Mouse (Mus musculus) limb, embryonic 15.5 days (tissue): ENCODE results near the gene Eif4a2. TPM values are rescaled to one million over a fixed set of nuclear protein-coding genes. Genes with fewer than 3 reads are reported as not detected.
"Not testable (repeated sequence)": the region's sequence is repeated elsewhere in the genome, so short reads cannot be mapped to it uniquely, and the experiment has no call there.

Experiments
- ATAC-seq: fragments of 200-750 bp; cut with Nextera tagmentation; 2 replicates; pipeline ENCODE4 v1.8.0; 2017; ENCODE audit warnings: low read depth, moderate TSS enrichment; ENCODE audit not compliant: insufficient number of reproducible peaks, low FRiP score, low TSS enrichment
- H3K27ac ChIP-seq: fragments of 300-500 bp; sonication (generic); 2 replicates; pipeline ENCODE4 v1.5.1; 2015; ENCODE audit warnings: moderate library complexity, mild to moderate bottlenecking, inconsistent platforms
- H3K27me3 ChIP-seq: fragments of 300-500 bp; sonication (generic); 2 replicates; pipeline ENCODE4 v1.6.1; 2015; ENCODE audit warnings: inconsistent platforms
- H3K36me3 ChIP-seq: fragments of 300-500 bp; sonication (generic); 2 replicates; pipeline ENCODE4 v1.6.1; 2015; ENCODE audit warnings: inconsistent platforms
- H3K4me1 ChIP-seq: fragments of 300-500 bp; sonication (generic); 2 replicates; pipeline ENCODE4 v1.6.1; 2015; ENCODE audit warnings: inconsistent platforms
- H3K4me2 ChIP-seq: fragments of 300-500 bp; sonication (generic); 2 replicates; pipeline ENCODE4 v1.6.1; 2015; ENCODE audit warnings: mild to moderate bottlenecking, inconsistent platforms
- H3K4me3 ChIP-seq: fragments of 300-500 bp; sonication (generic); 2 replicates; pipeline ENCODE4 v1.5.1; 2015; ENCODE audit warnings: mild to moderate bottlenecking, inconsistent platforms
- H3K9ac ChIP-seq: fragments of 300-500 bp; sonication (generic); 2 replicates; pipeline ENCODE4 v1.6.1; 2015; ENCODE audit warnings: inconsistent platforms
- H3K9me3 ChIP-seq: fragments of 300-500 bp; sonication (generic); 2 replicates; pipeline ENCODE4 v1.6.1; 2016; ENCODE audit warnings: inconsistent platforms
- WGBS: fragments of 180-500 bp; shearing (Covaris S2); methylation state at CpG from one replicate; pipeline ENCODE4 v1.1.7; 2015; 5-methylcytosine and 5-hydroxymethylcytosine counted together
- polyA plus RNA-seq: library from polyadenylated mRNA; unstranded; fragments of >200 nt; fragmentation: Nextera tagmentation; extraction: Ambion mirVana; gene quantifications from 2 replicates; pipeline ENCODE4 v1.2.1, GENCODE M21; 2015

Gene Eif4a2
- polyA plus RNA-seq, 1 experiment from 2014 or later = 259 TPM

DNA sequence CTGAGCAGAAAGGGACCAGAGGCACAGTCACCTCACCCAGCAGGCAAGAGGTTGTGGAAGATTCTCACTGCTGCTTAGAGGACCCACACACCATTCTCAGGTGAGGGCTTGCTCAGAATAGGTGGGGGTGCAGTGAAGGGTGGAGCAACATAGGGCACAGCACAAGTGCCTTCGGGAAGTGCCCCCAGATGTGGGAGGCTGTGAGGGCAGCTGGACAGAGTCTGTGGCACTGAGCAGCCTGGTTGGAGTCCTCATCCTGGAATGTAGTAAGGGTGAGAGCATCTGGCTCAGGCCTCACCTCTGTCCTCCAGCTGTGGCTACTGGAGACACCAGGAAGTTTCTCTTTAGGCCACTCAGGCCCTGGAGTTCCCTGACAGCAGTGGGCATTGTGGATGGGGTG is 10.4 kb upstream of the Eif4a2 start:
- not testable (repeated sequence) for ATAC-seq, H3K9ac ChIP-seq, H3K36me3 ChIP-seq, H3K9me3 ChIP-seq, H3K27ac ChIP-seq, H3K27me3 ChIP-seq, H3K4me2 ChIP-seq, H3K4me3 ChIP-seq
- 67% methylated on average over 1 of the region's 1 CpGs for WGBS
- peaks cover 11% of the 10 kb centered on the region; the same call in 1 of the 2 replicates for H3K4me1 ChIP-seq

DNA sequence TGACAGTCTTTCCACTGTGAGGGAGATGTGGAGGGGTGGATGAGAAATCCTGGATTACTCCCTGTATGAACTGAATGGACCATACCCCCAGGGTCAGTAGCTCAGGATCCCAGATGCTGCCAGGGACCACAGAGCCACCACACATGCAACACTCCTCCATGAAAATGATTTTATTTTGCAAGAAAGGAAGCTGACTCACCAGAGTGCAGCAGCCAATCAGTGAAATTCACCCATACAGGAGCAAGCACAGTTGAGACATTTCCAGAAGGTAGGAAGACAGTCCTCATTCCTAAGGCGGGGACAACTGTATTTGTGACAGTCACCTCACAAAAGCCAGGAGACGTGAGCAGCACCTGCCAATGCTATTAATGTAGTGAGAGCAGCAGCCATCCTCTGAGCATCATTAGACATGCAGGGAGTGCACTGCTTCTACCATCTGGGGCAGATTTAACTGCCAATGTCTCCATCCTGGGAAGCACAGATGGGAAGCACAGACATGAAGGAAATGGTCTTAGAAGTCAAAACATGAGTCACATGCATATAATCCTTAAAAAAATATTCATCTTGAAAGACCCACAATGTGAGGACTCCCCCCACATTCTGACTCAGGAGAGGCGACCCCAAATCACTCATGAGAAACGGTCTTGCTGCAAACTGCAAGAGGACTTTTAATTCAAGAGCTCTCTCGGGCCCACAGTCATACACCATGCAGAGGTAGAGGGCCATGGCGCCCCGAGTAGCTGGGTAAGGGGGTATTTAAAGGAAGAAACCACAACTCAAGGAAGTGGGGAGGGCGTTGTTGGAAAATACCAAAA is 9.7 kb upstream of the Eif4a2 start:
- not testable (repeated sequence) for H3K4me2 ChIP-seq, H3K9ac ChIP-seq, H3K36me3 ChIP-seq, H3K4me3 ChIP-seq, H3K27ac ChIP-seq, H3K9me3 ChIP-seq, ATAC-seq, H3K27me3 ChIP-seq
- H3K4me1 ChIP-seq = peaks cover 12% of the 10 kb centered on the region; the same call in 1 of the 2 replicates
- 77% methylated on average over 8 of the region's 8 CpGs for WGBS

DNA sequence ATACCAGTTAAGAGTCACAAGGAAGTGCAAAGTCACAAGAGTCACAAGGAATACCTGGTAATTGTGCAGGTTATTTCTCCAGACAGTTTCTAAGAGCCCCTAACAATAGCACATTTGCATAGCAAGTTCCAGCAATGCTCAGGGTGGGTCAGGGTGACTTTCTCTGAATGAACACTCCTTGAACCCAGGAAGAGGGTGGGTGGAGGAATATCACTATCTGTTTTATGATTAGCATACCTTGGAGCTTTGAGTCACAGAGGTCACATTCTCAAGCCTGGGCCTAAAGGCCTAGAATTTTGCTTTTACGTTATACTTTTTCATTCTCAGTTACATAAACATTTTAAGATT is 9.2 kb upstream of the Eif4a2 start:
- peaks cover 17% of the 10 kb centered on the region; the same call in 1 of the 2 replicates for H3K4me1 ChIP-seq
- H3K36me3 ChIP-seq, H3K9ac ChIP-seq, H3K4me3 ChIP-seq, H3K4me2 ChIP-seq, ATAC-seq, H3K27me3 ChIP-seq, H3K27ac ChIP-seq, H3K9me3 ChIP-seq: not testable (repeated sequence)
- 91% methylated on average over 1 of the region's 1 CpGs for WGBS

DNA sequence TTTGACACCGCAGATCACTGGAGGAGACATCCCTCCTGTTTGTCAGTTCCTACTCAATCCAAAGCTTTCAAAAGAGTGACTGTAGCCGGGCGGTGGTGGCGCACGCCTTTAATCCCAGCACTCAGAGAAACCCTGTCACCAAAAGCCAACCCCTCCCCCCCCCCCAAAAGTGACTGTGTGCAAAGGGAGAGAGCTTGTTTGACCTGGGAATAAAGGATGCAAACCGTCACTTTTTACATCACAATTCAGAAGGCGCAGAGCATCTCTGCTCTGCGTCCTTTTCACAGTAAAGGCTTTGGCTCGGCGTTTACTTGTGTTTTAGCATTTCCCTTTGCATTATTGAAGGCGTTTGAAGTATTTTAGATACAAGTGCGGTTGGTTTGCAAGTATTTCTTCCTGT is 7.6 kb upstream of the Eif4a2 start:
- no peak overlapping the region for H3K27ac ChIP-seq
- WGBS = 18% methylated on average over 12 of the region's 12 CpGs

DNA sequence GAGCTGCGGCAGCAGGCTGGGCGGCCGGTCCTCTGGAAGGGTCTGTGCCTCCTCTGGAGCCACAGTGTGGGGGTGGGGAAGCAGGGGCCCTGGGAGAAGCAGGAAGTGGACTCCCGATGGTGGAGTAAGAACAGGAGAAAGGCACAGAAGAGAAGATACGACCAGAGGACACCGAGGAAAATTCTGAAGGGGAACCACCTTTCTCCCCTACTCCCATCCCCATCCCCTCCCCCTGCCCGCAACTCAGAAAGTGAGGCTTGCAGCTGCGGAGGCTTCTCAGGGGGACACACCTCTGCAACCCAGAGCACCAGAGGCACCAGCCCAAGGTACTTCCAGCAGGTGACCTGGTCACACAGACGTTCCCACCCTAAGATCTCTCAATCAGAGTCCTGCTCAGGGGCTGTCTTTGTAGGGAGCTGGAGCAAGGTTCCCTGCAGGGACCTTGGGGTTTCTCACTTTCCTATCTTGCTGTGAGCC is 7.1 kb upstream of the Eif4a2 start:
- H3K4me2 ChIP-seq = peak overlapping the region; percentile 51
- H3K36me3 ChIP-seq = no peaks in the 10 kb centered on the region
- H3K4me3 ChIP-seq = peak overlapping the region; percentile 34
- no peaks in the 10 kb centered on the region for H3K9me3 ChIP-seq
- WGBS = under 1% methylated on average over 9 of the region's 9 CpGs
- 0 out of 2 replicates have a peak, but pooled peaks have one; percentile 30 for ATAC-seq
- H3K4me1 ChIP-seq = peaks cover 17% of the 10 kb centered on the region; the same call in 1 of the 2 replicates
- 0 out of 2 replicates have a peak, but pooled peaks cover 7% of the 10 kb centered on the region for H3K27me3 ChIP-seq
- no peak overlapping the region for H3K27ac ChIP-seq
- peak overlapping the region; percentile 11; the same call in 1 of the 2 replicates for H3K9ac ChIP-seq

More for the DNA sequence above, 7.6 kb upstream of the Eif4a2 start:
- peak overlapping the region; percentile 11; the same call in 1 of the 2 replicates for H3K9ac ChIP-seq
- H3K27me3 ChIP-seq = 0 out of 2 replicates have a peak, but pooled peaks cover 7% of the 10 kb centered on the region
- no peak for ATAC-seq
- H3K36me3 ChIP-seq = no peaks in the 10 kb centered on the region
- H3K9me3 ChIP-seq = no peaks in the 10 kb centered on the region
- H3K4me3 ChIP-seq = peak overlapping the region; percentile 34
- peaks cover 17% of the 10 kb centered on the region; the same call in 1 of the 2 replicates for H3K4me1 ChIP-seq
- H3K4me2 ChIP-seq = peak overlapping the region; percentile 51

DNA sequence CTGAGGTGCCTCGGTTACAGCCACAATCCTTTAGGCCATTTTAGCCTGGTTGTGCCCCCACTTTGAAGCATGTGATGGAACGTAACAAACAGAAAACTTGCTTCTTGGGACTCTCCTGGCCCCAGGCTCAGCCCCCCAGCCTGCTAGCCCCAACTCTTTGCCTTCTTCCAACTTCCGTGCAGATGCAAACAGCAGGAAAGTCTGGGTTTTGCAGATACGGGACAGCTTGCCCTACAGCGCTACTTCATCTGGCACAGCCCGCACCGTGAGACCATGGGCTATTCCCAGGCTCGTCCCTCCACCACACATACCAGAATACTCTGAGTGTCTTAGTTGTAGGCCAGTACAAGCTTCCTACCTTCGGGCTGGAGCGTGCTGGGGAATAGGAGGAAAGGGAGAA is 6.6 kb upstream of the Eif4a2 start:
- no peak overlapping the region for H3K27ac ChIP-seq
- H3K27me3 ChIP-seq = 0 out of 2 replicates have a peak, but pooled peaks cover 7% of the 10 kb centered on the region
- peaks cover 17% of the 10 kb centered on the region; the same call in 1 of the 2 replicates for H3K4me1 ChIP-seq
- no peaks in the 10 kb centered on the region for H3K36me3 ChIP-seq
- H3K4me2 ChIP-seq = peak overlapping the region; percentile 51
- WGBS = 18% methylated on average over 10 of the region's 10 CpGs
- peak overlapping the region; percentile 34 for H3K4me3 ChIP-seq
- no peak for ATAC-seq
- H3K9ac ChIP-seq = 0 out of 2 replicates have a peak overlapping the region, but pooled peaks have one; percentile 11
- no peaks in the 10 kb centered on the region for H3K9me3 ChIP-seq

DNA sequence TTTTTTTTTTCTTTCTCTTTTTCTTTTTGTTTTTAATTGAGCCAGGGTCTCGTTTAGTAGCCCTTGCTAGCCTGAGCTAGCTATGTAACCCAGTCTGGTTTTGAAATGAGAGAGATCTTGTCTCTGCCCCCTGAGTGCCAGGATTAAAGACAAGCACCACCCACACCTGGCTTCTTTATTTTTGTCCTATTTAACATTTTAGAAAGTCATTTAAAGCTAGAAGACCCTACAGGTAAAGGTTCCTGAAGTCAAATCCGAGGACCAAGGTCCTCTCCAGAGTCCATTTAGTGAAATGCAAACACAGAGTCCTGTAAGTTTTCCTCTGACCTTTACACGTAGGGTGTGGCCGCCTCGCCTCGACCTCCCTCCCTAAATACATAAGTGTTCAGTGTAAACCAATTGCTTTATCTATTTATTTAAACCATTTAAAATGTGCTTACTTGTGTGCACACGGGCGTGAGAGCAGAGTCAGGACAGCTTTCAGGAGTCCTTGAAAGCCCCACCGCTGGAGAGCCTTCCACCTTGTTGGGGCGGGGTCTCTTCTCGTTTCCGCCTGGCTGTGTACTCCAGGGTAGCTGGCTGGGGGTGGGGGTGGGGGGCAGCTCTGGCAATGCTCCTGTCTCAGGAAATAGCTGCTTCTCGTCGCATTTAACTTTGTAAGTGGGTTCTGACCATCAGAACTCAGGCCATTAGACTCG is 4.8 kb upstream of the Eif4a2 start:
- Histone ChIP-seq H3K27me3 (0 out of 2 replicates have a peak, but pooled peaks cover 7% of the 10 kb centered on the region), H3K27ac (no peak overlapping the region), H3K9ac (no peak overlapping the region), H3K4me1 (peaks cover 17% of the 10 kb centered on the region; the same call in 1 of the 2 replicates), H3K36me3 (no peaks in the 10 kb centered on the region), H3K4me2 (peak overlapping the region; percentile 54), H3K4me3 (peak overlapping the region; percentile 36), H3K9me3 (no peaks in the 10 kb centered on the region)
- ATAC-seq = no peak
- WGBS = 10% methylated on average over 15 of the region's 15 CpGs

DNA sequence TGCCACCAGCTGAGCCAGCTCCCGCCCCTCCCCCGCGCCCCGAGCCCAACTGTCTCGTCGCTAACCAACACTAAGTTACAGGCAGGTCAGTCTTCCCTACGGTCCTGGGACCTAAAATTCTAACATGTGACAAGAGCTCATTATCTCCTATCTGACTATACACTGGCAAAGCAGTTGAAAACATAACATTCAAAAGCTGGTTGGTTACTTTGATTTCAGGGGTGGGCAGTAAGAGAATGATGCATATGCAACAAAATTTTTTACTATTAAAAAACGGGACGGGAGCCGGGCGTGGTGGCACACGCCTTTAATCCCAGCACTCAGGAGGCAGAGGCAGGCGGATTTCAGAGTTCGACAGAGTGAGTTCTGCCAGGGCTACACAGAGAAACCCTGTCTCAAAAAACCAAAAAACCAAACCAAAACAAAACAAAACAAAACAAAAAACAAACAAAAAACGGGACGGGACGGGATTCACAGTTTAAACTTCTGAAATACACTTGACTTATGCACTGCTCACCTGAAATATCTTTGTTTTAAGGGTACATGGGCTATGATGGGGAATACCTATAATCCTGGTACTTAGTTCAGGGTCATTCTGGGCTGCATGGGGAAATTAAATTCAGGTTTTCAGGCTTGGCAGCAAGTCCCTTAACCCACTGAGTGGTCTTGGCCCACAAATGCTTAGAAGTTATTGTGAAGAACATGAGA is 4.1 kb upstream of the Eif4a2 start:
- no peaks in the 10 kb centered on the region for H3K9me3 ChIP-seq
- no peak for ATAC-seq
- H3K36me3 ChIP-seq = no peaks in the 10 kb centered on the region
- 41% methylated on average over 17 of the region's 17 CpGs for WGBS
- 0 out of 2 replicates have a peak, but pooled peaks cover 7% of the 10 kb centered on the region for H3K27me3 ChIP-seq
- H3K4me2 ChIP-seq = peak overlapping the region; percentile 54
- peak overlapping the region; percentile 36 for H3K4me3 ChIP-seq
- peaks cover 17% of the 10 kb centered on the region; the same call in 1 of the 2 replicates for H3K4me1 ChIP-seq
- H3K9ac ChIP-seq = no peak overlapping the region
- no peak overlapping the region for H3K27ac ChIP-seq

DNA sequence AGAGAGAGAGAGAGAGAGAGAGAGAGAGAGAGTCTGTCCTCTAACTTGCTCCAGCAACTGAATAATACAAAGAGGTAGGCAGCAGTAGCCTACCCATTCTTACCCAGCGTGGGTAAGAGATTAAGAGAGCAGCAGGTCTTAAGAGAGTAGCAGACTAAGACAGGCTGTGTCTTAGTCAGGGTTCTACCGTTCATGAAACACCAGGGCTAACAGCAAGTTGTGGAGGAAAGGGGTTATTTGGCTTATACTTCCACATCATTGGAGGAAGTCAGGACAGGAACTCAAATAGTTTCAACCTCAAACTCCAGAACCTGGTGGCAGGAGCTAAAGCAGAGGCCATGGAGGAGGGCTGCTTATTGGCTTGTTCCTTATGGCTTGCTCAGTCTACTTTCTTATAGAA is 3.4 kb upstream of the Eif4a2 start:
- peaks cover 17% of the 10 kb centered on the region; the same call in 1 of the 2 replicates for H3K4me1 ChIP-seq
- H3K4me2 ChIP-seq = no peak overlapping the region
- no peaks in the 10 kb centered on the region for H3K9me3 ChIP-seq
- 75% methylated on average over 2 of the region's 2 CpGs for WGBS
- no peak for ATAC-seq
- H3K36me3 ChIP-seq = peaks cover 2% of the 10 kb centered on the region; the same call in 1 of the 2 replicates
- H3K9ac ChIP-seq = no peak overlapping the region
- H3K4me3 ChIP-seq = no peak overlapping the region
- 0 out of 2 replicates have a peak, but pooled peaks cover 7% of the 10 kb centered on the region for H3K27me3 ChIP-seq
- no peak overlapping the region for H3K27ac ChIP-seq

DNA sequence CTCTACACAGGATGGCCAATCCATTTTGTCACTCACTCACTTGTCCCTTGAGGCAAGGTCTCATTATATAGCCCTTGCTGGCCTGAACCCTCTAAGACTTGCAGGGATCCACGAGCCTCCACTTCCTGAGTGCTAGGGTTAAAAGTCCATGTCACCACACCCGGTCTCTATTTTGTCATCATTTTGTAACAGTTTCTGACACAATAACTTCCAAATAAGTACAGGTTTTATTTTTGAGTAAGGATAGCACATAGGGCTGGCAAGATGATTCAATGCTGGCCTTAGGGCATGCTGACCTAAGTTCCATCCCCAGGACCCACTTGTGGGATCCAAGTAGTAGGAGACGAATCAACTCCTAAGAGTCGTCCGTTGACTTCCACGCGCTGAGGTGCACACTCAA is 1.1 kb upstream of the Eif4a2 start:
- H3K4me1 ChIP-seq = peaks cover 19% of the 10 kb centered on the region; the same call in 1 of the 2 replicates
- no peaks in the 10 kb centered on the region for H3K27me3 ChIP-seq
- H3K4me3 ChIP-seq = no peak overlapping the region
- H3K9me3 ChIP-seq = no peaks in the 10 kb centered on the region
- H3K9ac ChIP-seq = no peak overlapping the region
- no peak overlapping the region for H3K4me2 ChIP-seq
- peaks cover 19% of the 10 kb centered on the region for H3K36me3 ChIP-seq
- H3K27ac ChIP-seq = no peak overlapping the region
- 71% methylated on average over 7 of the region's 7 CpGs for WGBS
- ATAC-seq = no peak
